Mouse (Mus musculus) kidney, adult 18-20 months (tissue): ENCODE results near the gene Hrasls5.

Experiments used
- DNase-seq: peaks from one replicate; pipeline ENCODE4 v3.0.0; 2021

Hrasls5 gene

GRCm38 (mm10) chr19:7611942-7612757 is at the start of gene Hrasls5:
Gene Hrasls5 (plus strand): TSS chr19:7612541.
- DNase-seq = no peak

- DNase-seq = no peak
Observed at GRCm38 (mm10) chr19:7562601-7563129, 49.7 kb upstream of the Hrasls5 start.

DNA sequence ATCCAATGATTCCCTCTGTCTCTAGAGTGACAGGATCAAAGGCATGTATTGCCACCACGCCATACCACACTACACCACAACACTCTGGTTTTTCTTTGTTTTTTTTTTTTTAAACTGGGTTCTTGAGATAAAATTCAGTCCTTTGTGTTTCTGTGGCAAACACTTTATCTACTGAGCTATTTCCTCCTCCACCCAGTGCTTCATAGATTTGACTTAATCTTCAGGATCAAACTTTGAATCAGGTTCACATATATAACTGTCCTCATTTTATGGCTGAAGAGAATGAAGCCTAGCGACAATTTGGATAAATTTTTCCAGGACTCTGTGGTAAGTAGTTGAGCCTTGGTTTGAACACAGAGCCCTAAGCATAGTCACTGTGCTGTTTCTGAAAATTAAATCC is 48.7 kb upstream of the Hrasls5 start:
- DNase-seq = no peak

DNA sequence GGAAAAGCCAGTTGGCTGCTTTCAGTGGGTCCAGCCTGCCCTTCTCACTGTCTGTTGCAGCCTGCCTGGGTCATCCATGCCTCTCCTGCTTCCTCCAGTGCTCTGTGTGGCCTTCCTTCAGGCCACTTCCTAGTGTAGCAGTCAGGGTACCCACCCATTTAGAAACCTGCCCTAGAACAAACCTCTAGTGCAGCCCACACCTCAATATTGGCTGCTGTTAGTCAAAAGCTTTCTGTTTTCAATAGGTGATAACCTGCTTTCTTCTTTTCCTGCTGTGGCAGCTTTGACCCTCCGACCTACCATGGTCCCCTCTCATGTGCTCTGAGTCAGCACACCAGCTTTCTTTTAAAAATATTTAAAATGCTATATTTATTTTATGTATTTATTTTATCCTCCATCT is 47.9 kb upstream of the Hrasls5 start:
- no peak for DNase-seq

GRCm38 (mm10) chr19:7566826-7567225 is 45.5 kb upstream of the Hrasls5 start:
- no peak for DNase-seq

GRCm38 (mm10) chr19:7568364-7568763 is 44.0 kb upstream of the Hrasls5 start:
- DNase-seq = no peak

- no peak for DNase-seq
Observed at GRCm38 (mm10) chr19:7569650-7570049, 42.7 kb upstream of the Hrasls5 start.

GRCm38 (mm10) chr19:7576180-7576579 is 36.2 kb upstream of the Hrasls5 start:
- no peak for DNase-seq

GRCm38 (mm10) chr19:7577710-7578109 is 34.6 kb upstream of the Hrasls5 start:
- no peak for DNase-seq

- no peak for DNase-seq
Observed at GRCm38 (mm10) chr19:7581042-7581441, 31.3 kb upstream of the Hrasls5 start.

DNA sequence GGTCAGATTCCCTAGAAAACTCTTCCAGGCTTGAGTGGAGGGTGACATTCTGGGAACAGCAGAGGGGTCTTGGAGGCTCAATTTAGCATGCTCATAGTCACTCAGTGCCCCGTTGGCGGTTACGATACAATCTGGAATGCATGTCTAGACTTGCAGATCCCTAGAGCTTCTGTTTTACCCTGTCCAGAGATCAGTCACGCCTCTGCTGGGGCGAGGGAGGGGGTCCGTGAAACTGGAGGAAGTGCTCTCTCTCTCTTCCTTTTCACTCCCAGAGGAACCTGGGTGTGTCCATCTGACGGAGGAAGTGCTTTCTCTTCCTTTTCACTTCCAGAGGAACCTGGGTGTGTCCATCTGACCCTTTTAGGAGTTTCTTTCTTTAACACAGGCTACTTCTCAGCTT is 29.2 kb upstream of the Hrasls5 start:
- no peak for DNase-seq

- DNase-seq = no peak
Observed at GRCm38 (mm10) chr19:7583599-7583998, 28.7 kb upstream of the Hrasls5 start.

DNA sequence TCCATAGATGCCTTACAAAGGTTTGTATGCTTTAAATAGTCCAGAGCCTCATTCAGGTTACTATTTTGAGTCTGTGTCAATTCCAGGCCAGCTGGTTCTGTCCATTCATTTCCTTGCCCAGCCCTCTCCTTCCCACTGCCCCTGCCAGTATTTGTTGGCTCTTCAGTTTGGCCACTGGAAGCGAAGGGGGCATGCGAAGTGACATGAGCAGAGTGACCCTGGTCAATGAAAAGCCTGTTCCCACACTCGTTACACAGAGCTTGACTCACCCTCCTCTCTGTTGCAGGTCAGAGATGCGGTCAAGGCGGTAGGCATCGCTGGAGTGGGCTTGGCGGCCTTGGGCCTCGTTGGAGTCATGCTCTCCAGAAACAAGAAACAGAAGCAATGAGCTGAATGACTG is 27.1 kb upstream of the Hrasls5 start:
- no peak for DNase-seq

GRCm38 (mm10) chr19:7585764-7586163 is 26.6 kb upstream of the Hrasls5 start:
- DNase-seq = no peak

- DNase-seq = no peak
Observed at GRCm38 (mm10) chr19:7590795-7591194, 21.5 kb upstream of the Hrasls5 start.

DNA sequence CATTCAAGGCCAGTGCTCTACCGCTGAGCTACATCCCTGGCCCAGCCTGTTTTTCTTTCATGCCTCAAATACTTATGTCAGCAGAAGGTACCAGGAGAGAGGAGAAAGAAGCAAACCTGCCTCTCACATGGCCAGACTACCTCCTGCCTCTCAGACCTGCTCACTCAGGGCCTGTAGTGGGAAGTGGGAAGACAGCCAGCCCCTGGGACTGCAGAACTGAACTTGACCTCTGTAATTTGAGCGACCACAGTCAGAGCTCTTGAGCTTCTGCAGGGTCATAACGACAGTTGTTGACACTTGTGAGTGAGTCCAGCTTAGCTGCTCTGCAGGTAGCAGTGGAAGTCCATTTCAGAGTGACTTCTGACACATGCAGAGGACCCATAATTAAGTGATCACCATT is 20.3 kb upstream of the Hrasls5 start:
- DNase-seq = no peak

GRCm38 (mm10) chr19:7595534-7595933 is 16.8 kb upstream of the Hrasls5 start:
- DNase-seq = peak; percentile 37

GRCm38 (mm10) chr19:7598481-7598880 is 13.9 kb upstream of the Hrasls5 start:
- DNase-seq = peak; percentile 33

- no peak for DNase-seq
Observed at GRCm38 (mm10) chr19:7601551-7601950, 10.8 kb upstream of the Hrasls5 start.

GRCm38 (mm10) chr19:7604107-7604506 is 8.2 kb upstream of the Hrasls5 start:
- no peak for DNase-seq

GRCm38 (mm10) chr19:7605013-7605412 is 7.3 kb upstream of the Hrasls5 start:
- no peak for DNase-seq

DNA sequence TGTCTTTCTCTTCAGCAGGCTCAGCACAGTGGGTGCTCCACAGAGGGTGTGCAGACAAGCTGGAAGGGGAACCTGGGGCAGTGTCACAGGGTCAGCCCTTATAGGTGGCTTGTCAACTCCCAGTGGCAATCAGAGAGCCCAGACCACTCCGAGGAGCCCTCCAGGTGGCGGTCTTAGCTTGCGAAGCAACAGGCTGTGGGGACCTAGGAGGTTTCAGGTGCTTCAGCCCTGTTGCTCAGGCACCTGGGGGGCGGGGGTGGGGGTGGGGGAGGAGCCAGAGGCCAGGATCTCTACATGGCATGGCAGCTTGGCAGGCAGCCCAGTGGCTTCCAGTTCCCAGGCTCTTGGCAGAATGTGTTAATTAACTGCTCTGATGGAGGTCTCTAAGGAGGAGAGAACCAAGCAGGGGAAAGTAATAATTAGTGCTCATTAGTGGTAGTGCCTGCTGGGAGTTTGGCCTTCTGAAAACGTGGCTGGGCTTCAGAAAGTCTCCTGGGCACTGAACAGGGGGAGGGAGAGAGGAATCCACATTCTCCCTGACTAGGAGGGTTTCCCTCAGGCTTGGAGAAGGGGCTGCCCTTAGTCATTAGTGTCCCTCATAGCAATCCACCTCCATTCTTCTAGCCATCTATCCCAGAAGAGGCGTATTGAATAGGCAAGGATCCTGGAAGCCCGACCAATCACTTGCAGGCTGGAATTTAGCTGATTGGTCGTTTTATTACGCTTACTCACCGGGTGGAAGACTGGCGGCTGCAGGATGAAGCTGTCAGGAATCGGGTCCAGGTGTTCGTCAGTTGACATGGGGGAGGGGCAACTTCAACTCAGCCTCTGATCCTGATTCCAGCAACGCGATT is 6.2 kb upstream of the Hrasls5 start:
- peak; percentile 78 for DNase-seq

- DNase-seq = peak; percentile 35
Observed at GRCm38 (mm10) chr19:7606801-7607689, 5.3 kb upstream of the Hrasls5 start, which contains the start of gene Lgals12. Gene Lgals12 (minus strand): TSS chr19:7607193.
